Mouse (Mus musculus) ES-Bruce4 (cell line): ENCODE results near the gene Zfp619.
"Not testable (repeated sequence)": the region's sequence is repeated elsewhere in the genome, so short reads cannot be mapped to it uniquely, and the experiment has no call there.

ENCODE experiments used
- CTCF ChIP-seq: IDR thresholded peaks from one replicate; pipeline ENCODE4 v1.8.1; 2011; ENCODE audit warnings: low read depth, low read length
- POLR2A ChIP-seq: IDR thresholded peaks from one replicate; pipeline ENCODE4 v1.8.1; 2011; ENCODE audit warnings: low read length; ENCODE audit not compliant: insufficient read depth

DNA sequence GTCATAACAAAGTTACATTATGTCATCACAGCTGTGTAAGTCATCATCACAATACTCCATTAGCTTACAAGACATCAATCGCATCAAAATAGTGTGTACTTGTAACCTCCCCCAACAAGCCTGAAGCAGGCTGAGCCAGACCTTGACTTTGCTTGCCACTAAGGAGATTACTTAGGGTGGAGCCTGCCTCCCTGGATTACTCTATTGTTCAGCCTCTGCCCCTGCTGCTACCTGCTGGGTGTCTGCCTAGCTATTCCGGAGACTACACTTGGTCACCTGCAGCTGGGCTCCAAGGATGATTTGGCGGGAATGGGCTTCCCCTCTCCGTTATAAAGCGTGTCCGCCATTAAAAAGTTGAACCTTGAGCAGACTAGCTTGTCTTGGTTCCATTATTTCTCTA lies 69.3 kb downstream of the Zfp619 start:
- not testable (repeated sequence) for TF ChIP-seq CTCF, POLR2A
